Mouse (Mus musculus) erythroblast, embryonic 14.5 days (primary cell): Measurements from ENCODE around the gene Med21.

ENCODE experiments used
- GATA1 ChIP-seq: IDR thresholded peaks from 2 replicates; pipeline ENCODE4 v1.6.1; 2012; ENCODE audit warnings: low read length, inconsistent platforms, mixed read lengths
- TAL1 ChIP-seq: IDR thresholded peaks from 3 replicates; pipeline ENCODE4 v1.6.1; 2012; ENCODE audit warnings: low read length, inconsistent platforms, mixed read lengths

DNA sequence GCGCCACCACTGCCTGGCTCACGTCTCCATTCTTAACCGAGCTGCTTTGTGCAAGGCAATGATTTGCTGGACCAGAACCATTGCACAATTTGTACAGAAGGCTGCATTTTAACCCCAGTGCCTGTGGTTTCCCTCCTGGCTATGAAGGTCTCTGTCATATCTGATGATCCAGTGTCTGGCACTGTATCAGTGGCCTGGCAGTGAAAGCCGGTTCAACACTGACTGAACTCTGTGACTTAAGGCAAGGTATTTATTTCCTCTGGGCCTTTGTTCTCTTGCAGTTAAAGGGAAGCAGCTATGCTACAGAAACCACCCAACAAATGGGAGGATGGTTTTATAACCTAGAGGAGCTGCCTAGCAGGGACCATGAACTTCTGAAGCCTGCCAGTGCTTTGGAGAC is 11.4 kb upstream of the Med21 start:
- no peak for TF ChIP-seq TAL1
- no peak for TF ChIP-seq GATA1
